Mouse (Mus musculus): ENCODE measurements at regions not wholly inside any gene's neighbourhood (a gene's known extent, or its start where the extent isn't known, plus 50 kb on each side); places are given as distances from the start of the nearest gene placed in this dataset.

GRCm38 (mm10) chr14:110125936-110126710 lies 628.8 kb downstream of the Slitrk6 start:
- H3K9ac ChIP-seq (ENCODE audit: low read depth, low read length) = no peak overlapping the region
- H3K27me3 ChIP-seq (ENCODE audit: insufficient read depth, low read length) = no peaks in the 10 kb centered on the region
- no peaks in the 10 kb centered on the region for H3K4me1 ChIP-seq (replicated peaks; ENCODE audit: insufficient read depth, low read length)
- ATAC-seq (replicated peaks; ENCODE audit: low FRiP score, low read depth) (no peak; the same call in 1 of the 2 replicates), DNase-seq (ENCODE audit: low spot score) (peak; percentile 76)
- 24% methylated on average over 6 of the region's 6 CpGs for WGBS
- H3K36me3 ChIP-seq (ENCODE audit: insufficient read depth, low read length) = no peaks in the 10 kb centered on the region
- H3K4me2 ChIP-seq (ENCODE audit: low read length) = no peak overlapping the region
- no peak overlapping the region for H3K4me3 ChIP-seq (replicated peaks; ENCODE audit: low read depth, low read length)
- H3K9me3 ChIP-seq (replicated peaks; ENCODE audit: low read length) = no peaks in the 10 kb centered on the region
- H3K27ac ChIP-seq = no peak overlapping the region
- TF ChIP-seq CTCF (IDR thresholded peaks at IDR 0.05; ENCODE audit: low read depth) = no peak

GRCm38 (mm10) chr14:110122710-110123109 lies 632.2 kb downstream of the Slitrk6 start:
- 93% methylated on average over 3 of the region's 3 CpGs for WGBS
- no peak overlapping the region for H3K4me2 ChIP-seq (ENCODE audit: low read length)
- no peak overlapping the region for H3K27ac ChIP-seq
- H3K9me3 ChIP-seq (replicated peaks; ENCODE audit: low read length) = no peaks in the 10 kb centered on the region
- H3K27me3 ChIP-seq (ENCODE audit: insufficient read depth, low read length) = no peaks in the 10 kb centered on the region
- no peak overlapping the region for H3K9ac ChIP-seq (ENCODE audit: low read depth, low read length)
- DNase-seq (ENCODE audit: low spot score) (no peak), ATAC-seq (replicated peaks; ENCODE audit: low FRiP score, low read depth) (no peak)
- no peak overlapping the region for H3K4me3 ChIP-seq (replicated peaks; ENCODE audit: low read depth, low read length)
- H3K4me1 ChIP-seq (replicated peaks; ENCODE audit: insufficient read depth, low read length) = no peaks in the 10 kb centered on the region
- H3K36me3 ChIP-seq (ENCODE audit: insufficient read depth, low read length) = no peaks in the 10 kb centered on the region
- TF ChIP-seq CTCF (IDR thresholded peaks at IDR 0.05; ENCODE audit: low read depth) = no peak

GRCm38 (mm10) chr14:110115578-110115977 lies 639.4 kb downstream of the Slitrk6 start:
- DNase-seq (ENCODE audit: low spot score) (no peak), ATAC-seq (replicated peaks; ENCODE audit: low FRiP score, low read depth) (no peak)
- WGBS = 81% methylated on average over 4 of the region's 4 CpGs

GRCm38 (mm10) chr14:110100852-110101251 lies 654.1 kb downstream of the Slitrk6 start:
- Histone ChIP-seq H3K27me3 (ENCODE audit: insufficient read depth, low read length) (no peaks in the 10 kb centered on the region), H3K36me3 (ENCODE audit: insufficient read depth, low read length) (no peaks in the 10 kb centered on the region), H3K4me3 (replicated peaks; ENCODE audit: low read depth, low read length) (no peak overlapping the region), H3K9ac (ENCODE audit: low read depth, low read length) (no peak overlapping the region), H3K4me1 (replicated peaks; ENCODE audit: insufficient read depth, low read length) (no peaks in the 10 kb centered on the region), H3K27ac (no peak overlapping the region), H3K4me2 (ENCODE audit: low read length) (no peak overlapping the region), H3K9me3 (replicated peaks; ENCODE audit: low read length) (no peaks in the 10 kb centered on the region)
- no peak for DNase-seq (ENCODE audit: low spot score)
- no peak for ATAC-seq (replicated peaks; ENCODE audit: low FRiP score, low read depth)
- whole genome bisulfite sequencing = 74% methylated on average over 4 of the region's 4 CpGs
- TF ChIP-seq CTCF (IDR thresholded peaks at IDR 0.05; ENCODE audit: low read depth) = no peak

More at GRCm38 (mm10) chr14:110115578-110115977, 639.4 kb downstream of the Slitrk6 start:
- Histone ChIP-seq H3K9me3 (replicated peaks; ENCODE audit: low read length) (no peaks in the 10 kb centered on the region), H3K4me1 (replicated peaks; ENCODE audit: insufficient read depth, low read length) (no peaks in the 10 kb centered on the region), H3K9ac (ENCODE audit: low read depth, low read length) (no peak overlapping the region), H3K27me3 (ENCODE audit: insufficient read depth, low read length) (no peaks in the 10 kb centered on the region), H3K4me2 (ENCODE audit: low read length) (no peak overlapping the region), H3K36me3 (ENCODE audit: insufficient read depth, low read length) (no peaks in the 10 kb centered on the region), H3K4me3 (replicated peaks; ENCODE audit: low read depth, low read length) (no peak overlapping the region), H3K27ac (no peak overlapping the region)
- TF ChIP-seq CTCF (IDR thresholded peaks at IDR 0.05; ENCODE audit: low read depth) = no peak

- 61% methylated on average over 6 of the region's 6 CpGs for whole genome bisulfite sequencing
- Histone ChIP-seq H3K27me3 (ENCODE audit: insufficient read depth, low read length) (no peaks in the 10 kb centered on the region), H3K9me3 (replicated peaks; ENCODE audit: low read length) (no peaks in the 10 kb centered on the region), H3K27ac (no peak overlapping the region), H3K4me2 (ENCODE audit: low read length) (no peak overlapping the region), H3K4me1 (replicated peaks; ENCODE audit: insufficient read depth, low read length) (no peaks in the 10 kb centered on the region), H3K36me3 (ENCODE audit: insufficient read depth, low read length) (no peaks in the 10 kb centered on the region), H3K9ac (ENCODE audit: low read depth, low read length) (no peak overlapping the region), H3K4me3 (replicated peaks; ENCODE audit: low read depth, low read length) (no peak overlapping the region)
- TF ChIP-seq CTCF (IDR thresholded peaks at IDR 0.05; ENCODE audit: low read depth) = no peak
- DNase-seq (ENCODE audit: low spot score) (peak; percentile 3), ATAC-seq (replicated peaks; ENCODE audit: low FRiP score, low read depth) (no peak)
These were observed 676.6 kb downstream of the Slitrk6 start for GRCm38 (mm10) chr14:110078351-110078750.

GRCm38 (mm10) chr14:110047748-110048147 lies 707.2 kb downstream of the Slitrk6 start:
- ATAC-seq (replicated peaks; ENCODE audit: low FRiP score, low read depth) (no peak), DNase-seq (ENCODE audit: low spot score) (no peak)
- 96% methylated on average over 3 of the region's 3 CpGs for WGBS
- Histone ChIP-seq H3K27ac (no peak overlapping the region), H3K36me3 (ENCODE audit: insufficient read depth, low read length) (no peaks in the 10 kb centered on the region), H3K4me1 (replicated peaks; ENCODE audit: insufficient read depth, low read length) (no peaks in the 10 kb centered on the region), H3K9me3 (replicated peaks; ENCODE audit: low read length) (no peaks in the 10 kb centered on the region), H3K4me2 (ENCODE audit: low read length) (no peak overlapping the region), H3K4me3 (replicated peaks; ENCODE audit: low read depth, low read length) (no peak overlapping the region), H3K27me3 (ENCODE audit: insufficient read depth, low read length) (no peaks in the 10 kb centered on the region), H3K9ac (ENCODE audit: low read depth, low read length) (no peak overlapping the region)
- no peak for TF ChIP-seq CTCF (IDR thresholded peaks at IDR 0.05; ENCODE audit: low read depth)

GRCm38 (mm10) chr14:110043211-110043610 lies 711.7 kb downstream of the Slitrk6 start:
- H3K27me3 ChIP-seq (ENCODE audit: insufficient read depth, low read length) = no peaks in the 10 kb centered on the region
- no peak overlapping the region for H3K9ac ChIP-seq (ENCODE audit: low read depth, low read length)
- no peak for ATAC-seq (replicated peaks; ENCODE audit: low FRiP score, low read depth)
- no peaks in the 10 kb centered on the region for H3K9me3 ChIP-seq (replicated peaks; ENCODE audit: low read length)
- no peak for TF ChIP-seq CTCF (IDR thresholded peaks at IDR 0.05; ENCODE audit: low read depth)
- no peak overlapping the region for H3K4me3 ChIP-seq (replicated peaks; ENCODE audit: low read depth, low read length)
- no peak overlapping the region for H3K4me2 ChIP-seq (ENCODE audit: low read length)
- no peaks in the 10 kb centered on the region for H3K36me3 ChIP-seq (ENCODE audit: insufficient read depth, low read length)
- no peaks in the 10 kb centered on the region for H3K4me1 ChIP-seq (replicated peaks; ENCODE audit: insufficient read depth, low read length)
- no peak for DNase-seq (ENCODE audit: low spot score)
- no peak overlapping the region for H3K27ac ChIP-seq
